Mouse (Mus musculus) skeletal muscle tissue, postnatal 0 days (tissue): ENCODE measurements around the gene Olfr503. TPM values are rescaled to one million over a fixed set of nuclear protein-coding genes. Genes with fewer than 3 reads are reported as not detected.

ENCODE experiments used
- polyA plus RNA-seq: library from polyadenylated mRNA; unstranded; fragments of >200 nt; fragmentation: Nextera tagmentation; extraction: Ambion mirVana; gene quantifications from 2 replicates; pipeline ENCODE4 v1.2.1, GENCODE M21; 2015

The Olfr503 gene
- not detected in 2 replicates for polyA plus RNA-seq

DNA sequence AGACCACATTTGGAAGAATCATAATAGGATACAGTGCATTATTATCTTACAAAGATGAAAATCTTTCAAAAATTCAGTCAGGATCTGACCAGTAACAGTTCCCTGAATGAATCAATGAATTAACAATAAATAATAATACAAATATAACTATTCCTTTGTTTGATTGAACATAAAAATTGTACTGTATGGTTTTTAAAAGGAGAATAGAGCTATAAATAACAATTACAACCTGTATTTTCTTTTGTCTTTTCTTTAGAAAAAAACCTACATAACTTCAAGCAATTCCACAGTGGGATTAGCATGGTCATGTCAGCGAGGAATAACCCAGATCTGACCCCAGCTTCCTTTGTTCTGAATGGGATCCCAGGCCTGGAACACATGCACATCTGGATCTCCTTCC lies at the start of gene Olfr503:
Olfr503 (plus strand) TSS at position 301 of the 400 bp plus-strand sequence.

DNA sequence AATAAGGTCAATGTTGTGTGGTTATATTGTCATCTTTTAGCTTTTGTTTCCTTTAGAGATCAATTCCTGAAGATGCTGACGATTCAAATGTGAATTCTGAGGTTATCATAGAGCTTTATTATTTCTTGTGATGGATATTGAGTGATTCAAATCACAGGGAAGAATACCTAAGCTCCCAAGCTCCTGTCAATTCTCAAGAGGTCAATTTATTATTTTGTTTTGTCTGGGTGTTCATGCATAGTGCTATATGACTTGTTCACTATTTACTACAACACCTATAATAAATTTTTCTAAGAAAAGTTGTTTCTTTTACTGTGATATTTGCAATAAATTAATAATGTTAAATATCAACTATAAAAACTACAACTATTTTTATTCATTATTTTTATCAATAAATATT lies 19.4 kb upstream of the Olfr503 start, which contains the start of gene Olfr502:
Olfr502 (minus strand) TSS at position 101 of the 400 bp plus-strand sequence.

DNA sequence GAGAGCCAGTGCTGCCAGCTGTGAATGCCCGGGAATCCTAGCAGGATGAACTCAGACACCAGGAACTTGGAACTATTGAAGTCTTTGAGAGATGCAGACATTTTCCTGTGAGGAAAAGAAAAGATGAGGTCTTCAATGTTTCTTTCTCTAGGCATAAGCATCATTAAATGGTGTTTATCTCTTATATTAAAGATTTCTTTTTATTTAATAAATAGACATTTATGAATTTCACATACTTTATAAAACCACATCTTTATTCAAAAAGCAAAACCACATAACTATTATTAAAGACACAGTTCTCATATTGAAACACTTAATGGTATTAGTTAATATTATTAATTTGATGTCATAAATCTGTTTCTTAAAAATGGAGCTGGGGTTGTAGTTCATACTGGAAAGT lies 21.4 kb downstream of the Olfr503 start, which contains the start of gene Olfr504:
Olfr504 (minus strand) TSS at position 101 of the 400 bp plus-strand sequence.

Other genes starting within 250 kb of the Olfr503 start
- gene Olfr491, start 231.1 kb upstream of the Olfr503 start, polyA plus RNA-seq: not detected in 2 replicates
- not detected in 2 replicates for gene Olfr492, start 220.9 kb upstream of the Olfr503 start, polyA plus RNA-seq
- gene Olfr493, start 197.5 kb upstream of the Olfr503 start, polyA plus RNA-seq: not detected in 2 replicates
- not detected in 2 replicates for gene Olfr494, start 179.2 kb upstream of the Olfr503 start, polyA plus RNA-seq
- gene Olfr495, start 151.4 kb upstream of the Olfr503 start, polyA plus RNA-seq: not detected in 2 replicates
- not detected in 2 replicates for gene Olfr497, start 124.1 kb upstream of the Olfr503 start, polyA plus RNA-seq
- gene Olfr498, start 79.2 kb upstream of the Olfr503 start, polyA plus RNA-seq: not detected in 2 replicates
- gene Olfr502, start 19.5 kb upstream of the Olfr503 start, polyA plus RNA-seq: not detected in 2 replicates
- gene Olfr504, start 21.3 kb downstream of the Olfr503 start, polyA plus RNA-seq: not detected in 2 replicates
- not detected in 2 replicates for gene Olfr506, start 66.3 kb downstream of the Olfr503 start, polyA plus RNA-seq
- not detected in 2 replicates for gene Olfr507, start 77.3 kb downstream of the Olfr503 start, polyA plus RNA-seq
- gene Olfr508, start 85.5 kb downstream of the Olfr503 start, polyA plus RNA-seq: not detected in 2 replicates
- gene Olfr509, start 107.4 kb downstream of the Olfr503 start, polyA plus RNA-seq: 0.04 TPM in 1 of 2 replicates, not detected in the other
- not detected in 2 replicates for gene Olfr510, start 121.9 kb downstream of the Olfr503 start, polyA plus RNA-seq
- not detected in 2 replicates for gene Olfr512, start 168.8 kb downstream of the Olfr503 start, polyA plus RNA-seq
- not detected in 2 replicates for gene Olfr513, start 206.4 kb downstream of the Olfr503 start, polyA plus RNA-seq